Mouse (Mus musculus) layer of hippocampus, adult 2 months (tissue): ENCODE results near the gene Col2a1. TPM values are rescaled to one million over a fixed set of nuclear protein-coding genes. Genes with fewer than 3 reads are reported as not detected.

ENCODE experiments used
- DNase-seq, 2 experiments: peaks; one replicate each; pipeline ENCODE4 v3.0.0; 2022; ENCODE audit warnings: low spot score in 2 of 2
- H3K27ac ChIP-seq: fragments of 200-600 bp; 2 replicates; pipeline ENCODE4 v1.8.1; 2022
- H3K4me3 ChIP-seq: fragments of 200-600 bp; 2 replicates; pipeline ENCODE4 v1.8.1; 2022; ENCODE audit warnings: mild to moderate bottlenecking
- CTCF ChIP-seq: fragments of 200-600 bp; conservative IDR thresholded peaks from 2 replicates; pipeline ENCODE4 v1.8.1; 2022; ENCODE audit warnings: antibody characterized with exemption, mild to moderate bottlenecking, moderate library complexity
- total RNA-seq, 2 experiments: library from RNA; stranded (reverse); gene quantifications; 2 replicates each; pipeline ENCODE4 v1.2.3; 2021

The Col2a1 gene
- total RNA-seq, 2 experiments from 2014 or later, result 0.61 to 1.2 TPM

- Histone ChIP-seq H3K27ac (peak overlapping the region; percentile 96; the same call in 1 of the 2 replicates), H3K4me3 (no peak overlapping the region; the same call in 1 of the 2 replicates)
- no peak for DNase-seq
- TF ChIP-seq CTCF, result no peak
These were observed 39.0 kb downstream of the Col2a1 start for GRCm38 (mm10) chr15:97965311-97966045.

DNA sequence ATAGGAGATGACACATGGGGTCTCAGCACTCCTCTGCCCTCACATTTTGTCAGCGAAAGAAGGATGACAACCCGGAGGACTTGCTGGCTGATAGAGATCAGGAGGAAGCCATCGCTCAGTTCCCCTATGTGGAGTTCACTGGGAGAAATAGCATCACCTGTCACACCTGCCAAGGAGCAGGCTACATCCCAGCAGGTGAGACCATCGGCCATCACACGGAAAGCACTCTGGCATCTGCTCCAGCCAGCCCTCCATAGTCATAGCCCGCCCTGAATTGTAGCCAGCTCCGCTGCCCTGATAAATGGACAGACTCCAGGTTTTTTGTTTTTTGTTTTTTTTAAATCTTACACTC, 39.7 kb downstream of the Col2a1 start:
- H3K27ac ChIP-seq, result peak overlapping the region; percentile 96
- no peak for DNase-seq
- H3K4me3 ChIP-seq, result peak overlapping the region; percentile 88
- TF ChIP-seq CTCF, result no peak

- Histone ChIP-seq H3K27ac (peak within 1 kb of the TSS; percentile 96), H3K4me3 (peak within 1 kb of the TSS; percentile 88)
- TF ChIP-seq CTCF, result peak; percentile 87
- peak; percentile 88 to 95 for DNase-seq
These were observed 40.3 kb downstream of the Col2a1 start, which contains the start of gene Tmem106c for GRCm38 (mm10) chr15:97963989-97964835. Gene Tmem106c (plus strand): TSS chr15:97964200.

DNA sequence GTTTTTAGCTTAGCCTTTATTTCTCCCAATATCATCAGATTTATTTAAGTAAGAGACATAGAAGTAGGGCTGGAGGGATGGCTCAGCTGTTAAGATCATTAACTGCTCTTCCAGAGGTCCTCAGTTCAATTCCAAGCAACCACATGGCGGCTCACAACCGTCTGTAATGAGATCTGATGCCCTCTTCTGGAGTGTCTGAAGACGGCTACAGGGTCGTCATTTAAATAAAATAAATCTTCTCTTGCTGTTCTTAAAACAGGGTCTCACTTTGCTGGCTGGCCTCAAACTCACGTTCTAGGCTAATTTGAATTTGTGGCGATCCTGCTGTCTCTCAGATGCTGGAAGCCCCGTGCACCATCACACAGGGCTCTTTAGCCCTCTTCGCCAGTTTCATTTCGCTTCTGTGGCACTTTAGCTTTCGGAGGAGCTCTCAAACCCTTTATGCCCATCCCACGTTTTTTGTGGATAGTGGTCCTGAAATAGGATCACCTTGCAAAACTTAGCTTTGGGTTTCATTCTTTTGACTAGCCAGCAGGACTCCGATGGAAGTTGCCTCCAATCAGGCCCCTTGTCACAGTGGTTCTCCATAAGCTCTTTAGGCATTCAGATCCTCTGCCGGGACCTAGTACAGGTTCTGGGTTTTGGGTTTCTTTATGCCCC, 41.0 kb downstream of the Col2a1 start:
- H3K27ac ChIP-seq, result peak overlapping the region; percentile 91
- H3K4me3 ChIP-seq, result peak overlapping the region; percentile 88
- peak; percentile 57 for TF ChIP-seq CTCF
- no peak for DNase-seq

DNA sequence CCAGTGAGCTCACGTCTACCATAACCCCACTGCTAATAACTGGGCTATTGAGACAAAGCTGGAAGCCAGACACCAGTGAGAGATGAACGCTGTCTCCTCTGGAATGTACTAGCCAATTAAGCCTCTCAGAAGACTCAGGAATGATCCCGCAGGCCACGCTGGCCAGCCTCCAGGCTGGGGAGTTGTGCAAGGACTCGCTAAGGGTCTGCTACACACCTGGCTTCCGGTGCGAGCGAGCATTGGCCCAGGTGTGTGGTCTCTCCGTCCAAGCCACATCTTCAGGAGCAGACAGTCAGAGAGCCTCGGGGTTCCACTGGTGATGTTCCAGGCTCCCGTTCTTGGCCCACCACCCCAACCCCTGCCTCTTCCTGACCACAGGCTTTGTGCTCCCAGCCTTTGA, 48.1 kb downstream of the Col2a1 start:
- no peak for DNase-seq
- TF ChIP-seq CTCF, result no peak
- Histone ChIP-seq H3K4me3 (no peak overlapping the region), H3K27ac (no peak overlapping the region)

GRCm38 (mm10) chr15:97955742-97956141, 48.8 kb downstream of the Col2a1 start:
- TF ChIP-seq CTCF, result no peak
- Histone ChIP-seq H3K27ac (no peak overlapping the region), H3K4me3 (no peak overlapping the region)
- DNase-seq, result no peak

- Histone ChIP-seq H3K4me3 (no peak overlapping the region), H3K27ac (no peak overlapping the region)
- DNase-seq, result no peak
- TF ChIP-seq CTCF, result no peak
These were observed 49.2 kb downstream of the Col2a1 start for GRCm38 (mm10) chr15:97955286-97955685.

DNA sequence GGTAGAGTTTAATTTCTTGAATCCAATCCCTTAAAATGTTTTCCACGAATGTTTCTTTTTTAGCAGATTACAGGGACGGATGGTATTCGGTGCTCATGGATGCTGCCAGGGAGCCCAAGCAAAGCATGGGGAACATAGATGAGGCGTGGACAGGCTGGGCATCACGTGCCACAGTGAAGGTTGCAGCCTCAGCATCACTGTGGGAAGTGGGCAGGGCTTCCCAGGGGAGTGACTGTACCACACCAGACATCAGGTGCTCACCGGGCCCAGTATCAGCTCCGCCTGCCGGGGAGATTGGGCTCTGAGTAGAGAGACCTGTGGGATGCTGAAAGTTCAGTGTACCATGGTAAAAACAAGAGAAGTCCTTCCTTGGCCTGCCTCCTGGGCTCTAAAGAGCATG, 49.8 kb downstream of the Col2a1 start:
- TF ChIP-seq CTCF, result no peak
- H3K27ac ChIP-seq, result no peak overlapping the region
- DNase-seq, result no peak
- no peak overlapping the region for H3K4me3 ChIP-seq

DNA sequence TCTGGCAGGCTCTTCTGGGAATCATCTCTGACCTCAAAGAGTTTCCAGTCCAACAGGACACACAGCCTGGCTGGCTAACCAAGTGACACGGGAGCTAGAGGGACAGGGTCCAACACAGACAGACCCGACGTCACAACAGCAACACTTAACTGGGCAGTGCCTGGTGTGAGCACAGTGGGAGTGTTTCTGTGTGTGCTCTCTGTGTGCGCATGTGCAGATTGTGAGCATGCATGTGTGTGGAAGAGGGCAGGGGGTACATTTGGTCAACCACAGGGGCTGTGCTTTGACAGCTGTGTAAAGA, 51.7 kb downstream of the Col2a1 start:
- Histone ChIP-seq H3K4me3 (no peak overlapping the region), H3K27ac (no peak overlapping the region)
- DNase-seq, result no peak
- TF ChIP-seq CTCF, result no peak

GRCm38 (mm10) chr15:97952137-97952888, 52.2 kb downstream of the Col2a1 start:
- Histone ChIP-seq H3K4me3 (no peak overlapping the region), H3K27ac (no peak overlapping the region)
- peak; percentile 48 to 69 for DNase-seq
- TF ChIP-seq CTCF, result peak; percentile 100; the same call in 1 of the 2 replicates

GRCm38 (mm10) chr15:97950240-97950639, 54.3 kb downstream of the Col2a1 start:
- TF ChIP-seq CTCF, result no peak
- no peak overlapping the region for H3K4me3 ChIP-seq
- no peak overlapping the region for H3K27ac ChIP-seq
- DNase-seq, result no peak

- TF ChIP-seq CTCF, result no peak
- no peak overlapping the region for H3K27ac ChIP-seq
- DNase-seq, result no peak
- no peak overlapping the region for H3K4me3 ChIP-seq
These were observed 54.8 kb downstream of the Col2a1 start for GRCm38 (mm10) chr15:97949706-97950105.
